Mouse (Mus musculus) neutrophil, adult 59 days (primary cell): Measurements from ENCODE around the gene Olfr772. TPM values are rescaled to one million over a fixed set of nuclear protein-coding genes. Genes with fewer than 3 reads are reported as not detected.

Experiments used
- total RNA-seq, 2 experiments: library from RNA; stranded (reverse); gene quantifications; 1 replicate in 1 of 2; 2 replicates in 1 of 2; pipeline ENCODE4 v1.2.4; 2023

Gene Olfr772
- not detected for total RNA-seq

GRCm38 (mm10) chr10:129177821-129178220 lies at the start of gene Olfr772:
Olfr772 (minus strand) TSS chr10:129177921.

DNA sequence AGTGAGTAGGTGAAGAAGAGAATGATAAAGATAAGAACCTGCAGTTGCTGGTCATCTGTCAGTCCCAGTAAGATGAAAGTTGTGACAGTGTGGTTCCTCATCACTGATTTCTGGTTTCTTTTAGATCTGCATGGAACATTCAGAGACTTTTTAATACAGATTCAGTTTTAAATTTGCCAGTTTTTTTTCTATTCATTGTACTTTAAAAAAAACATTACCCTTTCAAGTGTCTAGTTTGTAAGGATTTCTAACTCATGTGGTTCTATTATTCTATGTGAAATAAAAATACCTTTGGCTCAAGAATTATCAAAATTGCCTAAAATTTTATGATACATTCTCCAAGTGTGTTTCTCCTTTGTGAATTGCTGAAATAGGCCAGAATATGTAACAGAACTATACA lies 9.6 kb upstream of the Olfr772 start, which contains the start of gene Olfr773:
Gene Olfr773 (minus strand): TSS at position 101 of the 400 bp plus-strand sequence.

DNA sequence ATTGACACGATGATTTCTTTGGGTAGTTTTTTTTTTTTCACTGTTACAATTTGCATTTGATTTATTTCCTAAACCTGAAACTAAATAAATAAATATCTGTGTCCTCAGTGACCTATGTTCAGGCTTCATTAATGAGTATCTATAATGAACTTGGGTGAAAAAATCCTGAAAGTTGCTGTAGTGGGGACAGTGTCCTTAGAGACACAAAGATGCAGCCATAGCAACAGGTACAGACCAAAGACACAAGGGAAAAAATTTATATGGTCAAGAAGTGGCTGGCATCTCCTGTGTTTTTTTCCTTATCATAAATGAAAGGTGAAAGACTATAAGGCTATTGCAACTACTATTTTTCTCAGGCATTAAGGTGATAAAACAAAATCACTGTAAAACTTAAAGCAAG lies 13.1 kb downstream of the Olfr772 start, which contains the start of gene Olfr771:
Gene Olfr771 (minus strand): TSS at position 101 of the 400 bp plus-strand sequence.

DNA sequence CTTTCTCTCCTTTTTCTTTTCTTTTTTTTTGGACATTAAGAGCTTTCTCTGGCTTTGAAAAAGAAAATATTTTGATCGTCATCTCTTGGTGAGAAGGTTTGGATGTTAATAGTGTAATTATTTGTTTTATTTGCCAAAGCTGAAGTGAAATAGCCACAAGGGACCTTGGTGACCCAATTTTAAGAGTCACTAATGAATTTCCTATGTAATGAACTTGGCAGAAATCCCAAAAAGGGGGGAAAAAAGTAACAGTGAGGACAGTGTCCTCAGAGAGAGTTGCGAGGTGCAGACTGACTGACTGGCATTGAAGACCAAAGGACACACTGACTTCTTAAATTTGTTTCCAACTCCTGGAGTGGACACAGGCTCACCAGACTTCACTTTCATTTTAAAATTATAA lies 38.8 kb downstream of the Olfr772 start, which contains the start of gene Olfr770:
Gene Olfr770 (minus strand): TSS at position 101 of the 400 bp plus-strand sequence.

Other genes with a start within 250 kb of the Olfr772 start
- gene Itga7, start 244.1 kb downstream of the Olfr772 start, total RNA-seq, result under 1 TPM; 0.13 to 0.42 TPM
- not detected for gene Mettl7b, start 216.9 kb downstream of the Olfr772 start, total RNA-seq
- not detected for gene Olfr9, start 188.5 kb downstream of the Olfr772 start, total RNA-seq
- not detected for gene Olfr763, start 167.1 kb downstream of the Olfr772 start, total RNA-seq
- gene Olfr764-ps1, start 138.0 kb downstream of the Olfr772 start, total RNA-seq, result not detected
- gene Olfr765, start 127.9 kb downstream of the Olfr772 start, total RNA-seq, result not detected
- not detected for gene Olfr766-ps1, start 108.9 kb downstream of the Olfr772 start, total RNA-seq
- gene Olfr767, start 95.0 kb downstream of the Olfr772 start, total RNA-seq, result not detected
- not detected for gene Olfr768, start 78.5 kb downstream of the Olfr772 start, total RNA-seq
- gene Olfr769, start 60.1 kb downstream of the Olfr772 start, total RNA-seq, result not detected
- not detected for gene Olfr770, start 38.9 kb downstream of the Olfr772 start, total RNA-seq
- not detected for gene Olfr771, start 13.2 kb downstream of the Olfr772 start, total RNA-seq
- not detected for gene Olfr773, start 9.5 kb upstream of the Olfr772 start, total RNA-seq
- not detected for gene Olfr774, start 58.3 kb upstream of the Olfr772 start, total RNA-seq
- gene Olfr775, start 70.5 kb upstream of the Olfr772 start, total RNA-seq, result not detected
- not detected for gene Olfr776, start 81.2 kb upstream of the Olfr772 start, total RNA-seq
- not detected for gene Olfr777, start 93.6 kb upstream of the Olfr772 start, total RNA-seq
- not detected for gene Olfr780, start 140.2 kb upstream of the Olfr772 start, total RNA-seq
- gene Olfr781, start 150.9 kb upstream of the Olfr772 start, total RNA-seq, result not detected
- gene Olfr782, start 170.9 kb upstream of the Olfr772 start, total RNA-seq, result not detected
- gene Olfr784, start 206.2 kb upstream of the Olfr772 start, total RNA-seq, result under 1 TPM in 1 of 2 experiments, not detected in 1; 0.22 TPM
- gene Olfr785, start 227.5 kb upstream of the Olfr772 start, total RNA-seq, result not detected
- gene Olfr786, start 249.4 kb upstream of the Olfr772 start, total RNA-seq, result not detected